Mouse (Mus musculus) heart, embryonic 12.5 days (tissue): ENCODE data around the gene Ubqln1. TPM values are rescaled to one million over a fixed set of nuclear protein-coding genes. Genes with fewer than 3 reads are reported as not detected.

Experiments
- ATAC-seq: fragments of 200-750 bp; cut with Nextera tagmentation; 2 replicates; pipeline ENCODE4 v1.8.0; 2017; ENCODE audit warnings: moderate TSS enrichment, moderate library complexity; ENCODE audit not compliant: insufficient number of reproducible peaks, low FRiP score
- H3K27ac ChIP-seq: fragments of 300-500 bp; sonication (generic); 2 replicates; pipeline ENCODE4 v1.5.1; 2016; ENCODE audit warnings: mild to moderate bottlenecking, moderate library complexity; ENCODE audit not compliant: poor library complexity, severe bottlenecking
- H3K27me3 ChIP-seq: fragments of 300-500 bp; sonication (generic); replicated peaks from 2 replicates; pipeline ENCODE4 v1.6.1; 2016; ENCODE audit warnings: mild to moderate bottlenecking, moderate library complexity
- H3K36me3 ChIP-seq: fragments of 300-500 bp; sonication (generic); 2 replicates; pipeline ENCODE4 v1.6.1; 2016; ENCODE audit warnings: mild to moderate bottlenecking, moderate library complexity
- H3K4me1 ChIP-seq: fragments of 300-500 bp; sonication (generic); replicated peaks from 2 replicates; pipeline ENCODE4 v1.6.1; 2016; ENCODE audit warnings: mild to moderate bottlenecking
- H3K4me2 ChIP-seq: fragments of 300-500 bp; sonication (generic); 2 replicates; pipeline ENCODE4 v1.6.1; 2016; ENCODE audit warnings: mild to moderate bottlenecking, moderate library complexity
- H3K4me3 ChIP-seq: fragments of 300-500 bp; sonication (generic); 2 replicates; pipeline ENCODE4 v1.5.1; 2016; ENCODE audit warnings: mild to moderate bottlenecking
- H3K9ac ChIP-seq: fragments of 300-500 bp; sonication (generic); 2 replicates; pipeline ENCODE4 v1.6.1; 2016; ENCODE audit warnings: mild to moderate bottlenecking, moderate library complexity
- H3K9me3 ChIP-seq: fragments of 300-500 bp; sonication (generic); replicated peaks from 2 replicates; pipeline ENCODE4 v1.6.1; 2016; ENCODE audit warnings: mild to moderate bottlenecking, moderate library complexity
- WGBS: fragments of 180-500 bp; shearing (Covaris S2); methylation state at CpG from one replicate; pipeline ENCODE4 v1.1.7; 2016; 5-methylcytosine and 5-hydroxymethylcytosine counted together
- polyA plus RNA-seq: library from polyadenylated mRNA; unstranded; fragments of >200 nt; fragmentation: Nextera tagmentation; extraction: Ambion mirVana; gene quantifications from 2 replicates; pipeline ENCODE4 v1.2.1, GENCODE M21; 2016

Ubqln1 gene
- polyA plus RNA-seq, 1 experiment from 2014 or later: 104 TPM

- Histone ChIP-seq H3K27ac (no peak overlapping the region), H3K9me3 (no peaks in the 10 kb centered on the region), H3K9ac (no peak overlapping the region), H3K4me1 (peaks cover 37% of the 10 kb centered on the region), H3K4me2 (no peak overlapping the region), H3K36me3 (peaks cover 13% of the 10 kb centered on the region), H3K27me3 (no peaks in the 10 kb centered on the region), H3K4me3 (no peak overlapping the region)
- no peak for ATAC-seq
- 95% methylated on average over 3 of the region's 3 CpGs for WGBS
Measured at GRCm38 (mm10) chr13:58201908-58202307, 13.5 kb downstream of the Ubqln1 start.

- no peak overlapping the region for H3K9ac ChIP-seq
- peaks cover 14% of the 10 kb centered on the region for H3K36me3 ChIP-seq
- H3K27ac ChIP-seq: no peak overlapping the region
- no peaks in the 10 kb centered on the region for H3K27me3 ChIP-seq
- no peaks in the 10 kb centered on the region for H3K9me3 ChIP-seq
- no peak overlapping the region for H3K4me2 ChIP-seq
- H3K4me1 ChIP-seq: peaks cover 33% of the 10 kb centered on the region
- WGBS: 90% methylated on average over 6 of the region's 6 CpGs
- no peak for ATAC-seq
- H3K4me3 ChIP-seq: no peak overlapping the region
Measured at GRCm38 (mm10) chr13:58201343-58201742, 14.1 kb downstream of the Ubqln1 start.

GRCm38 (mm10) chr13:58197981-58198640 is 17.3 kb downstream of the Ubqln1 start:
- no peaks in the 10 kb centered on the region for H3K27me3 ChIP-seq

GRCm38 (mm10) chr13:58197211-58197610 is 18.2 kb downstream of the Ubqln1 start:
- Histone ChIP-seq H3K4me1 (peaks cover 25% of the 10 kb centered on the region), H3K9ac (no peak overlapping the region), H3K4me2 (no peak overlapping the region), H3K36me3 (peaks cover 35% of the 10 kb centered on the region), H3K9me3 (no peaks in the 10 kb centered on the region), H3K27ac (no peak overlapping the region), H3K4me3 (no peak overlapping the region), H3K27me3 (no peaks in the 10 kb centered on the region)
- WGBS: 72% methylated on average over 3 of the region's 3 CpGs
- ATAC-seq: no peak

More at GRCm38 (mm10) chr13:58197981-58198640, 17.3 kb downstream of the Ubqln1 start:
- no peak overlapping the region for H3K4me2 ChIP-seq
- 59% methylated on average over 7 of the region's 7 CpGs for WGBS
- H3K9me3 ChIP-seq: no peaks in the 10 kb centered on the region
- no peak for ATAC-seq
- H3K27ac ChIP-seq: no peak overlapping the region
- no peak overlapping the region for H3K9ac ChIP-seq
- no peak overlapping the region for H3K4me3 ChIP-seq
- H3K4me1 ChIP-seq: peaks cover 27% of the 10 kb centered on the region
- peaks cover 29% of the 10 kb centered on the region for H3K36me3 ChIP-seq

- no peak for ATAC-seq
- WGBS: 83% methylated on average over 3 of the region's 3 CpGs
- no peaks in the 10 kb centered on the region for H3K9me3 ChIP-seq
- H3K4me1 ChIP-seq: peaks cover 17% of the 10 kb centered on the region
- no peak overlapping the region for H3K9ac ChIP-seq
- no peak overlapping the region for H3K27ac ChIP-seq
- H3K36me3 ChIP-seq: peaks cover 56% of the 10 kb centered on the region
- no peak overlapping the region for H3K4me2 ChIP-seq
- H3K4me3 ChIP-seq: no peak overlapping the region
- no peaks in the 10 kb centered on the region for H3K27me3 ChIP-seq
Measured at GRCm38 (mm10) chr13:58194908-58195307, 20.5 kb downstream of the Ubqln1 start.

- 96% methylated on average over 3 of the region's 3 CpGs for WGBS
- ATAC-seq: no peak
- no peak overlapping the region for H3K9ac ChIP-seq
- H3K4me2 ChIP-seq: no peak overlapping the region
- no peaks in the 10 kb centered on the region for H3K9me3 ChIP-seq
- H3K36me3 ChIP-seq: peaks cover 55% of the 10 kb centered on the region
- H3K27ac ChIP-seq: no peak overlapping the region
- H3K4me1 ChIP-seq: peaks cover 10% of the 10 kb centered on the region
- no peak overlapping the region for H3K4me3 ChIP-seq
- no peaks in the 10 kb centered on the region for H3K27me3 ChIP-seq
Measured at GRCm38 (mm10) chr13:58193221-58193620, 22.2 kb downstream of the Ubqln1 start.

GRCm38 (mm10) chr13:58192146-58192545 is 23.3 kb downstream of the Ubqln1 start:
- WGBS: 90% methylated on average over 6 of the region's 6 CpGs
- ATAC-seq: no peak
- Histone ChIP-seq H3K4me2 (no peak overlapping the region), H3K4me1 (peaks cover 5% of the 10 kb centered on the region; the same call in 1 of the 2 replicates), H3K27me3 (no peaks in the 10 kb centered on the region), H3K9me3 (no peaks in the 10 kb centered on the region), H3K36me3 (peaks cover 51% of the 10 kb centered on the region), H3K4me3 (no peak overlapping the region), H3K9ac (no peak overlapping the region), H3K27ac (no peak overlapping the region)

- Histone ChIP-seq H3K4me2 (no peak overlapping the region), H3K27ac (no peak overlapping the region), H3K4me1 (0 out of 2 replicates have a peak, but pooled peaks cover 3% of the 10 kb centered on the region), H3K27me3 (no peaks in the 10 kb centered on the region), H3K4me3 (no peak overlapping the region), H3K9me3 (no peaks in the 10 kb centered on the region), H3K9ac (no peak overlapping the region), H3K36me3 (peaks cover 53% of the 10 kb centered on the region)
- WGBS: 95% methylated on average over 14 of the region's 14 CpGs
- no peak for ATAC-seq
Measured at GRCm38 (mm10) chr13:58191516-58191915, 23.9 kb downstream of the Ubqln1 start.

GRCm38 (mm10) chr13:58189473-58189872 is 26.0 kb downstream of the Ubqln1 start:
- H3K36me3 ChIP-seq: peaks cover 49% of the 10 kb centered on the region
- H3K27me3 ChIP-seq: no peaks in the 10 kb centered on the region
- H3K4me3 ChIP-seq: no peak overlapping the region
- H3K4me1 ChIP-seq: 0 out of 2 replicates have a peak, but pooled peaks cover 3% of the 10 kb centered on the region
- H3K9ac ChIP-seq: no peak overlapping the region
- no peak overlapping the region for H3K4me2 ChIP-seq
- H3K9me3 ChIP-seq: no peaks in the 10 kb centered on the region
- 84% methylated on average over 5 of the region's 5 CpGs for WGBS
- no peak overlapping the region for H3K27ac ChIP-seq
- ATAC-seq: no peak

GRCm38 (mm10) chr13:58188412-58188811 is 27.0 kb downstream of the Ubqln1 start:
- no peak overlapping the region for H3K27ac ChIP-seq
- no peaks in the 10 kb centered on the region for H3K9me3 ChIP-seq
- WGBS: 63% methylated on average over 4 of the region's 4 CpGs
- H3K4me3 ChIP-seq: no peak overlapping the region
- ATAC-seq: no peak
- H3K9ac ChIP-seq: no peak overlapping the region
- peaks cover 53% of the 10 kb centered on the region for H3K36me3 ChIP-seq
- H3K4me2 ChIP-seq: no peak overlapping the region
- 0 out of 2 replicates have a peak, but pooled peaks cover 3% of the 10 kb centered on the region for H3K4me1 ChIP-seq
- no peaks in the 10 kb centered on the region for H3K27me3 ChIP-seq

GRCm38 (mm10) chr13:58187751-58188150 is 27.7 kb downstream of the Ubqln1 start:
- H3K27me3 ChIP-seq: no peaks in the 10 kb centered on the region
- H3K36me3 ChIP-seq: peaks cover 54% of the 10 kb centered on the region
- H3K27ac ChIP-seq: no peak overlapping the region
- no peaks in the 10 kb centered on the region for H3K9me3 ChIP-seq
- no peak overlapping the region for H3K9ac ChIP-seq
- WGBS: 88% methylated on average over 3 of the region's 3 CpGs
- no peak for ATAC-seq
- 0 out of 2 replicates have a peak, but pooled peaks cover 3% of the 10 kb centered on the region for H3K4me1 ChIP-seq
- H3K4me3 ChIP-seq: no peak overlapping the region
- H3K4me2 ChIP-seq: no peak overlapping the region

GRCm38 (mm10) chr13:58186281-58186680 is 29.2 kb downstream of the Ubqln1 start:
- peaks cover 45% of the 10 kb centered on the region for H3K36me3 ChIP-seq
- no peak overlapping the region for H3K4me2 ChIP-seq

More at GRCm38 (mm10) chr13:58186281-58186680, 29.2 kb downstream of the Ubqln1 start:
- Histone ChIP-seq H3K4me1 (0 out of 2 replicates have a peak, but pooled peaks cover 3% of the 10 kb centered on the region), H3K27ac (no peak overlapping the region), H3K9ac (no peak overlapping the region), H3K27me3 (no peaks in the 10 kb centered on the region), H3K4me3 (no peak overlapping the region), H3K9me3 (no peaks in the 10 kb centered on the region)
- 81% methylated on average over 8 of the region's 8 CpGs for WGBS
- ATAC-seq: no peak
